In genomic region chr4:59197078-59197424, GRCm38 (mm10) we compare ENCODE assay signal across 13 mouse cellular contexts. TPM values are rescaled to one million over a fixed set of nuclear protein-coding genes. Genes with fewer than 3 reads are reported as not detected.
DNase-seq lines count a peak whose midpoint lies in the region; ATAC-seq and TF ChIP-seq lines count a peak whose summit lies in the region.
"Had no signal": no experiment of that assay in that cellular context is flagged by ENCODE, and none has a peak within 500 bp of the region (broad histone marks: within the 10 kb centered on the region; RNA-seq: fewer than 3 reads in every experiment).

No protein-coding gene starts in this region.

- peaks cover 42% of the 10 kb centered on the region for H3K4me1 ChIP-seq in heart, embryonic 16.5 days (ENCODE audit: control insufficient read depth, insufficient read depth, low read length)
- peaks cover 47% of the 10 kb centered on the region for H3K4me1 ChIP-seq in spleen, adult 2 months (ENCODE audit: control insufficient read depth, insufficient read depth, insufficient read length)
- peaks cover 94% of the 10 kb centered on the region for H3K4me1 ChIP-seq in liver, embryonic 13.5 days (replicated peaks)

- H3K9ac ChIP-seq in heart, embryonic 16.5 days (ENCODE audit: low read length), result 0 out of 2 replicates have a peak overlapping the region, but pooled peaks have one; percentile 20
- peak overlapping the region; percentile 61 for H3K9ac ChIP-seq in liver, embryonic 13.5 days
- H3K9ac ChIP-seq: forebrain, embryonic 15.5 days had no signal

- H3K9me3 ChIP-seq in heart, embryonic 16.5 days (replicated peaks; ENCODE audit: control insufficient read depth, low read length), result no peaks in the 10 kb centered on the region
- no peaks in the 10 kb centered on the region for H3K9me3 ChIP-seq in liver, embryonic 13.5 days (replicated peaks)
- H3K9me3 ChIP-seq: forebrain, embryonic 15.5 days had no signal

- no peaks in the 10 kb centered on the region for H3K36me3 ChIP-seq in heart, embryonic 16.5 days (ENCODE audit: control insufficient read depth, insufficient read depth)
- H3K36me3 ChIP-seq in spleen, adult 2 months (ENCODE audit: control insufficient read depth, insufficient read depth, low read length), result no peaks in the 10 kb centered on the region
- H3K36me3 ChIP-seq in liver, embryonic 13.5 days, result no peaks in the 10 kb centered on the region
- H3K36me3 ChIP-seq: forebrain, embryonic 15.5 days had no signal

- 47% methylated on average over 6 of the region's 6 CpGs for WGBS in heart, embryonic 16.5 days
- WGBS in spleen, adult 2 months, result 64% methylated on average over 6 of the region's 6 CpGs
- 23% methylated on average over 6 of the region's 6 CpGs for WGBS in liver, embryonic 13.5 days (ENCODE audit: insufficient replicate concordance)

- no peak overlapping the region for H3K4me2 ChIP-seq in heart, embryonic 16.5 days (ENCODE audit: low read depth, low read length)
- H3K4me2 ChIP-seq in liver, embryonic 13.5 days, result peak overlapping the region; percentile 62
- H3K4me2 ChIP-seq: forebrain, embryonic 15.5 days had no signal

- H3K27me3 ChIP-seq in heart, embryonic 16.5 days (ENCODE audit: control insufficient read depth, insufficient read depth, low read length), result no peaks in the 10 kb centered on the region
- no peaks in the 10 kb centered on the region for H3K27me3 ChIP-seq in spleen, adult 2 months (ENCODE audit: control insufficient read depth, insufficient read depth, low read length)
- no peaks in the 10 kb centered on the region for H3K27me3 ChIP-seq in liver, embryonic 13.5 days
- H3K27me3 ChIP-seq: forebrain, embryonic 15.5 days had no signal

- no peak for ATAC-seq in heart, embryonic 16.5 days (replicated peaks; ENCODE audit: extremely low read depth, insufficient read depth, low FRiP score)
- no peak for ATAC-seq in liver, embryonic 13.5 days (ENCODE audit: low read depth)
- ATAC-seq: forebrain, embryonic 15.5 days had no signal

- intact Hi-C loops in heart, postnatal 10 days (cut with DNase I), result loop anchor here (5.0 kb wide), 1 partner anchor 350 kb away; the partner anchor contains the start of gene Ptbp3

- DNase-seq in heart, postnatal 10 days, result no peak
- no peak for DNase-seq in spleen, adult 2 months (ENCODE audit: low read depth in 1 of 2, low spot score in 2 of 2)
- DNase-seq in spleen, postnatal 10 days (ENCODE audit: low spot score in 2 of 2), result no peak
- no peak for DNase-seq in liver, embryonic 13.5 days
- peak; percentile 35 for DNase-seq in yolk sac, embryonic 10.5 days (ENCODE audit: low spot score)
- DNase-seq in lung, postnatal 14 days, result no peak
- DNase-seq in adrenal gland, postnatal 10 days, result no peak
- DNase-seq: cerebellum, adult 8-10 months had no signal

- TF ChIP-seq CTCF in spleen, adult 2 months (IDR thresholded peaks at IDR 0.05; ENCODE audit: extremely low read depth, insufficient read depth, insufficient read length, insufficient replicate concordance), result no peak

- H3K27ac ChIP-seq in heart, embryonic 16.5 days (ENCODE audit: low read length), result no peak overlapping the region; the same call in 1 of the 2 replicates
- H3K27ac ChIP-seq in spleen, adult 2 months (ENCODE audit: insufficient read depth, low read length), result peak overlapping the region; percentile 38; the same call in 1 of the 2 replicates
- peak overlapping the region; percentile 85 for H3K27ac ChIP-seq in liver, embryonic 13.5 days
- H3K27ac ChIP-seq: forebrain, embryonic 15.5 days had no signal

- no peak for TF ChIP-seq POLR2A in spleen, adult 2 months (IDR thresholded peaks at IDR 0.05; ENCODE audit: low read depth, low read length)

- H3K4me3 ChIP-seq in heart, embryonic 16.5 days (ENCODE audit: low read length), result no peak overlapping the region
- H3K4me3 ChIP-seq in spleen, adult 2 months (ENCODE audit: extremely low read depth, insufficient read depth, insufficient read length), result no peak overlapping the region
- H3K4me3 ChIP-seq in liver, embryonic 13.5 days (replicated peaks), result peak overlapping the region; percentile 38
- H3K4me3 ChIP-seq: forebrain, embryonic 15.5 days had no signal

RNA-seq across cellular contexts. Expression of gene Ugcg, which starts 8.0 kb away (rescaled TPM):
- 6.6 and 8.0 TPM in 2 replicates for polyA plus RNA-seq in heart, embryonic 16.5 days (2015; fragmentation: Nextera tagmentation; extraction: Ambion mirVana)
- total RNA-seq in heart, postnatal 10 days (2021), result 10 to 100 TPM; 22.1 to 23.3 TPM
- polyA plus RNA-seq in spleen, adult 2 months (2012; rRNA removed), result 57.9 and 62.6 TPM in 2 replicates
- 9.2 and 10.5 TPM in 2 replicates for polyA plus RNA-seq in liver, embryonic 13.5 days (2015; fragmentation: Nextera tagmentation; extraction: Ambion mirVana)
- total RNA-seq in adrenal gland, postnatal 10 days (2021), result 10 to 100 TPM; 36.0 to 45.7 TPM

RNA-seq across cellular contexts. Expression of gene AI481877, which starts 58.3 kb away (rescaled TPM):
- polyA plus RNA-seq in heart, embryonic 16.5 days (2015; fragmentation: Nextera tagmentation; extraction: Ambion mirVana), result not detected in 2 replicates
- not detected for total RNA-seq in heart, postnatal 10 days (2021)
- not detected in 2 replicates for polyA plus RNA-seq in spleen, adult 2 months (2012; rRNA removed)
- not detected in 2 replicates for polyA plus RNA-seq in liver, embryonic 13.5 days (2015; fragmentation: Nextera tagmentation; extraction: Ambion mirVana)
- total RNA-seq in adrenal gland, postnatal 10 days (2021), result under 1 TPM in 1 of 2 experiments, not detected in 1; 0.15 TPM
- total RNA-seq: layer of hippocampus, postnatal 25 days had no signal
- polyA plus RNA-seq: forebrain, embryonic 15.5 days; hindbrain, embryonic 11.5 days; urinary bladder, adult 2 months had no signal
